Mouse (Mus musculus): ENCODE data around the gene Dll4.

Dll4 gene

GRCm38 (mm10) chr2:119334964-119335525 is 9.5 kb downstream of the Dll4 start:
- in situ Hi-C loops (cut with MboI, MseI): no loop called here

- in situ Hi-C loops (cut with MboI, MseI): no loop called here
These were observed 10.0 kb downstream of the Dll4 start for GRCm38 (mm10) chr2:119335535-119335934.

DNA sequence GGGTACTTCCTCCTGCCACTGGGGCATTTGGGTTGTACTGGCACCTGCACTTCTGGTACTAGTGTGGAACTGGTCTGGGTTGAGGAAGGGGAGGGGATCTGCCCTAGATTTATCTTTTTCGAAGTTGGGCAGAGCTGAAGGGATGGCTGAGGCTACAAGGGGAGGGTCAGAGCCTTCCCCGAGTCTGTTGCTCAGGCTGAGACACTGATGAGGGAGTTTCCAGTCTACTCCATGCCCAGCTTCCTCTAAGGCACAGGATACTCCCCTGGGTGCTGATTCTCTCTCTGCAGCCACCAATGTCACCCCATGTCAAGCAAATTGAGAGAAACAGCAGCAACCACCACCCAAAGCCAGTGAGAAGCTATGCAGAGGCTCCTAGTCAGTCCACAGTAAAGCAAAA is 10.4 kb downstream of the Dll4 start:
- in situ Hi-C loops (cut with MboI, MseI): no loop called here

- in situ Hi-C loops (cut with MboI, MseI): no loop called here
These were observed 10.9 kb downstream of the Dll4 start for GRCm38 (mm10) chr2:119336470-119336869.

GRCm38 (mm10) chr2:119337425-119338265 is 12.1 kb downstream of the Dll4 start:
- in situ Hi-C loops (cut with MboI, MseI): no loop called here

- in situ Hi-C loops (cut with MboI, MseI): no loop called here
These were observed 19.1 kb downstream of the Dll4 start for GRCm38 (mm10) chr2:119344537-119345138.

- in situ Hi-C loops (cut with MboI, MseI): no loop called here
These were observed 25.2 kb downstream of the Dll4 start, which contains the start of gene Chac1 for GRCm38 (mm10) chr2:119350555-119351486. TSS of gene Chac1 (plus strand) at chr2:119351229.

DNA sequence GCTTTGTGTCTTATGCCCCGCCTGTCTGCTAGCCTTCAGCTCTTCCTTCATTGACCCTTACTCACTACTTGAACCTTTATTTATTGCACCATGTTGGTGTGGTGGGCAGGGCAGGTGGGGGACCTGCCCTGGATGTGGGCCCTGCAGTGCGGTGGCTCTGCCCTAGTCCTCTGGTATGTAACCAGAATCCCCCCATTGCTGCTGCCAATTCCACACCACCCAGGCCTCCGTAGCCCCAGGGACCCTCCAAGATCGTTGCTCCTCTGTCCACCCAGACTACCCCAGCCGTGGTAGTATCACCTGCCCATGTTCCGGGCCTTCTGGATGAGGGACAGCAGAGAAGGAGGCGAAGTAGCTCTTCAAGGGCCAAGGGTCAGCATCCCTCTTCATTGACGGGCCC is 28.1 kb downstream of the Dll4 start:
- in situ Hi-C loops (cut with MboI, MseI): no loop called here

DNA sequence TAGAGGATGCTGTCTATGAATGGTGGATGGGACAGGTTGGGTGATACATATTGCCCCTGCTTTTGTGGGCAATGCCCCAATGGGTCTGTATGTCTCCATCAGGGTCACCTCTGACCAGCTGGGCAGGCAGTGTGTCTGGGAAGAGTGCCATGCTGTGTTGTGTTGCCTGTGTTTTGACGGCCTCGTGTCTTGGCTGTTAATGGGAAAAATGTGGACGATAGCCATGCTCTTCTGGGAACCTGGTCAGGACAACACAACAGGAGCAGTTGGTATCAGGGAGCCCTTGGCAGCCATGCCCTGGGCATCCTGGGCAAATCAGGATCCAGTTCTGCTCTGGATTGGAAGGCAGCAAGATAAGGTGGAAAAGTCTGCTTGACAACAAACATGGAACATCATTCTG is 29.5 kb downstream of the Dll4 start:
- in situ Hi-C loops (cut with MboI, MseI): no loop called here

DNA sequence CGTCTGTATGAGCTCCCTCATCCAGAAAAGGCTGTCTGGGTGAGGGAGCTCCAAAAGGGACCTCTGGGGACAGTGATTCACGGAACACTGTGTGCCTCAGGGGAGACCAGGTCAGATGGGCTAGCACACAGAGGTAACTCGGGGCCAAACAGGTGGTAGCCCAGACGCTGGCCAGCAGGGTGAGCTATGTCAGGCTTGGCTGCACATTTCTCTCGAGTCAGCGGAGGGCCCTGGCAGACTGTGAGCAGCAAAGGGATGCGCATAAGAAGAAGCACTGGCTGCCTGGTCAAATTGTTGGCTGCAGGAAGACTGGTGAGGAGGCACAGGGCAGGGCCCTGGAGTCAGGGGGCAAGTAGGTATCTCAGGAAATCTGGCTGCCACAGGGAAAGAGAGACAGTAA is 30.1 kb downstream of the Dll4 start:
- in situ Hi-C loops (cut with MboI, MseI): no loop called here

DNA sequence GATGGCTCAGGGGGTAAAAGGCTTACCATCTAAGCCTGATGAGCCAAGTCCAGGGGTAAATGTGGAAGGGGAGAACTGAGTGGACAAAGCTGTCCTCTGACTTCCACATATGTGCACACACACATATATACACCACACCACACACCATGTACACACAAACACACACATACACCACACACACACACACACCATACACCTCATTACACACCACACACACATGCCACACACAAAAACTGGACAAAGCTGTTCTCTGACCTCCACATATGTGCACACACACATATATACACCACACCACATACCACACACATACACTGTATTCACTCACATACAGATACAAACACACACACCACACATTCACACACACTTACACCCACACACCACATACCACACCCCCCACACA is 30.7 kb downstream of the Dll4 start:
- in situ Hi-C loops (cut with MboI, MseI): no loop called here

DNA sequence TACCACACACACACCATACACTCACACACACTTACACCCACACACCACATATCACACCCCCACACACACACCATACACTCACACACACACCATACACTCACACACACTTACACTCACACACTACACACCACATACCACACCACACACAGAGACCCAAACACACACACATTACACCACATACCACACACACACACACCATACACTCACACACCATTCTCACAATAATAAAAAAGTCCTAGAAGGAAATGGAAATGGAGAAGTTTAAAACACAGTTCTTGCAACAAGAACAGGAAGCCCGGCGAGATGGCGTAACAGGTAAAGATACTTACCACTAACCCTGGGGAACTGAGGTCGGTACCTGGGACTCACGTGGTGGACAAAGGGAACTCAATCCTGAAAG is 31.2 kb downstream of the Dll4 start:
- in situ Hi-C loops (cut with MboI, MseI): no loop called here

GRCm38 (mm10) chr2:119358249-119358648 is 32.7 kb downstream of the Dll4 start:
- in situ Hi-C loops (cut with MboI, MseI): no loop called here

GRCm38 (mm10) chr2:119359721-119360291 is 34.2 kb downstream of the Dll4 start:
- in situ Hi-C loops (cut with MboI, MseI): no loop called here

DNA sequence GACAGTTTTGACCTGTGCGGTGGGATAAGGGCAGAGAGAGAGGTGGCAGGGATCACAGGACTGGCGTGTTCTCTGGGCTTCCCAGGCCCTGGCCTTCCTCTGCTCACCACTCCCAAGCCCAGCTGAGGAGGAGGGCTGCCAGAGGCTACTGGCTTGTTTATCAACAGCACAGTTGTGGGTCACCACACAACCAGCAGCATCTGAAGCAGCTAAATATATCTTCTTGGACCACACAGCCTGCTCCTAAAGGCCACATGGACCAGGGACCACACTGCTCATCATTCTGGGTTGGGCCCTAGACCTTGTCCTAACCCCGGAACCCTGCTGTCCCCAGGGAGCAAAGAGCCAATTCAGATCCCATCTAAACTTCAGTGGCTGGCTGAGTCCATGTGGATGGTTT is 39.4 kb downstream of the Dll4 start:
- in situ Hi-C loops (cut with MboI, MseI): no loop called here

DNA sequence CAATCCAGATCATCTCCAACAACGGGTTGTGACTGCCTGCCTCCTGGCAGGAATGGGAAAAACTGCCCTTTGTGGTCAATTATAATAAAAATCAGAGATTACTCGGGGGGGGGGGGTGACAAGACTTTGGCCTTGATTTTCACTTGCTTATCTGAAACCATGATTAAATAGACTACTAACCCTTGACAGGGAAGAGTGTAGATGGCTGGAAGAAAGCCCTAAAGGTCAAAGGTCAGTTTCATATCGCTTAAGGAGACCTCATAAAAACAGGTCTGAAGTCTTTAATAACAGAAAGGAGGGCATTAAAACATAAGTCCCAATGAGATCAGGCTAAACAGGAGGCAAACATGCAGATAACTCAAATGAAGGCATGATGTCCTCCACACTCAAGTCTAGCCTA is 41.8 kb downstream of the Dll4 start:
- in situ Hi-C loops (cut with MboI, MseI): no loop called here

GRCm38 (mm10) chr2:119370116-119370515 is 44.5 kb downstream of the Dll4 start:
- in situ Hi-C loops (cut with MboI, MseI): no loop called here

GRCm38 (mm10) chr2:119377286-119377685 is 51.7 kb downstream of the Dll4 start:
- in situ Hi-C loops (cut with MboI, MseI): no loop called here

- in situ Hi-C loops (cut with MboI, MseI): no loop called here
These were observed 52.2 kb downstream of the Dll4 start for GRCm38 (mm10) chr2:119377826-119378225.

DNA sequence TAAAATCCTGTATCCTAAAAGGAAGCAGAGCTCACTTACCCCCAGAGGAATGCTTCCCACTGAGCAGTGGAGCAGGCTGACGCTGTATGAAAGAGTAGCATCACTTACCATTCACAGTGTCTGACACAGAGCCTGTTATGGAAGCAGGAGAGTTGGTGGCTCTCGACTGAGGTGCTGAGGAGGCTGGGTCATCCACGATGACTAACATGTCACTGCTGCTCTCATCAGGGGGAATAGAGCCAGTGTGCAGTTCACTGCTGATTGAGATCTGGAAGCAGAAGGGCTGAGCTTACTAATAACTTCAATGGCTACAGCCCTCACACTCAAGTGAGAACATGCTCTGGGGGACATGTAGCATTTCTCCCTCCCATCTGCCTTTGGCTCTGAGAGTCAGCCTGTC is 53.9 kb downstream of the Dll4 start:
- in situ Hi-C loops (cut with MboI, MseI): no loop called here
